Mouse (Mus musculus): ENCODE measurements around the gene BC107364.
"Not testable (repeated sequence)": the region's sequence is repeated elsewhere in the genome, so short reads cannot be mapped to it uniquely, and the experiment has no call there.

Gene BC107364

GRCm38 (mm10) chr3:96414126-96414950 is 37.8 kb downstream of the BC107364 start:
- DNase-seq (ENCODE audit: low spot score): peak; percentile 91

DNA sequence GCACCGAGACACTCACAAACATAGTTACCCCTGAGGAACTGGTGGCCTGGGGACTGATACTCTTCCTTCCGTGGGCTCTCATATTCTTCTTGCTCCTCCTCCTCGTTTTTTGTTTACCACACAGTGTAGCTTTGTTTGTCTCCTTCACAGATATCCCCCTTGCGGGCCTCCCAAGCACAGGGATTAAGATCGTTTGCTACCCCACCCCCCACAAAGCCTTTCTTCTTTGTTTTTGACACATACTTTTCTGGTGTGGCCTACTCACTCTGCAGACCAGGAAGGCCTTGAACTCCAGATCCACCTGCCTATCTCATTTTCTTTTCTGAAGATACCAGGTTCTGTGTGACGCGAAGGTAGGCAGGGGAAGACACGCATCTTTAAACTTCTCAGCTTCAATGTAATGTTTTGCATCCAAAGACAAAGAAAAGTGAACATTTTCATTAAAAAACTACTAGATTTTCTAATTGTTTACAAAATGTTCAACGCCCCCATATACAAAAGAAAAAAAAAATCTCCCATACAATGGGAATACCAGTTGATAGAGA is 38.5 kb downstream of the BC107364 start:
- DNase-seq (ENCODE audit: low spot score): no peak

GRCm38 (mm10) chr3:96411821-96412220 is 40.3 kb downstream of the BC107364 start:
- DNase-seq (ENCODE audit: low spot score): no peak

GRCm38 (mm10) chr3:96410966-96411365 is 41.1 kb downstream of the BC107364 start:
- no peak for DNase-seq (ENCODE audit: low spot score)

GRCm38 (mm10) chr3:96409701-96410246 is 42.3 kb downstream of the BC107364 start:
- peak; percentile 88 for DNase-seq (ENCODE audit: low spot score)

GRCm38 (mm10) chr3:96408111-96408510 is 44.0 kb downstream of the BC107364 start:
- not testable (repeated sequence) for DNase-seq (ENCODE audit: low spot score)

DNA sequence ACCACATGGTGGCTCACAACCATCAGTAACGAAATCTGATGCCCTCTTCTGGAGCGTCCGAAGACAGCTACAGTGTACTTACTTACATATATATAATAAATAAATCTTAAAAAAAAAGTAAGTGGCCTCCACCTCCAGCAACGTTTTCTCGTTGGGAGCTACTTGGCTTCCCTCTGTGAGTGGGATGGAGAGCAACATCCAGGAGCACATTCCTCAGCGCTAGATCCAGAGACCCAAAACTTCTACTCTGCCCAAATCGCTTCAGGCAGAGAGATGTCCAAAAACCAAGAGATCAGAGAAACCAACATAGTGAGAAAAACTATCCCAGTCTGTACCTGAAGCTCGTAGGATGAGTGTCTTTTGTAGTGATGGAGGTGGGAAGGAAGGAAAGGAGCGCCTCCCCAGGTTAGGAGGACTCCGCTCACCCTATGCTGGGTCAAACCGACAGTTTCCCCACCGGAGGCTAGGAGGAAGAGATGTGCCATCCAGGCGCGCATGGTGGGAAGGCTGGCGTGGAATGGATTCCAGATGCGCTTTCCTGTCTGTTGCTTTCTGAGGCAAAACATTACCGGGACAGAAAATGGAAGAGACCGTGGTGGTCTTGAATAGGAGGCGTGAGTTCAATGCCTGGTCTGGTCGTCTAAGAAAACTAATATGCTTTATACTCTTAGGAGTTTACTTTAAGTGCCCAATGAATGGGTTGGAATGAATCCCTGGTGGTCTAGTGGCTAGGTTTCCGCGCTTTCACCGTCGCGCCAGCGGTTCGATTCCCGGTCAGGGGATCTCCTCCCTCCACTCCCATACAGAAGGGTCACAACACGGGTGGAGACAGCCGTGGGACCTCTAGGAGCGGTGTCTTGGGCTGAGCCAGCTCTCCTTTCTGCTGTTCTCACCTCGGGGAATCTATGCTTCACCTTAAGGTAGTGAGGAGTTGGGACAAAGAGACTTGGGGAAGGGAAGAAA is 46.3 kb downstream of the BC107364 start:
- DNase-seq (ENCODE audit: low spot score): no peak

- peak; percentile 52 for DNase-seq (ENCODE audit: low spot score)
These were observed 47.1 kb downstream of the BC107364 start for GRCm38 (mm10) chr3:96405004-96405403.

DNA sequence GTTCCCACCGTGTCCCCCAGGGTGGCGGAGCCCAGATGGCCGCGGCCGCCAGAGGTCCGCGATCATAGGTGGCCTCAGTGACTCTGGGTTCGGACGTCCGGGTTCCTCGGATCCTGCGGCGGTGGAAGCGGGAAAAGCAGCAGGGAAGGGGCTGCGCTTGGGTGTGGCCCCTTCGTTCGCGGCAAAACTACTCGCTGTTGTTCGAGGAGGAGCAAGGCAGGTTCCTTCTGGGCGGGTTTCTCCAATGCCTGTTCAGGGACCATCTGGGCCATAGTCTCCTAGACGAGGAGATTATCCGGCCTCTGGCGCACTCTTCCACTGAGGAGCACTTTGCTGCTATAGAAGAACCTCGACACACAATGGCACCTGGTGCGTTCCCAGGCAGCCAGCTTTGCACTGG is 47.7 kb downstream of the BC107364 start:
- DNase-seq (ENCODE audit: low spot score): no peak

DNA sequence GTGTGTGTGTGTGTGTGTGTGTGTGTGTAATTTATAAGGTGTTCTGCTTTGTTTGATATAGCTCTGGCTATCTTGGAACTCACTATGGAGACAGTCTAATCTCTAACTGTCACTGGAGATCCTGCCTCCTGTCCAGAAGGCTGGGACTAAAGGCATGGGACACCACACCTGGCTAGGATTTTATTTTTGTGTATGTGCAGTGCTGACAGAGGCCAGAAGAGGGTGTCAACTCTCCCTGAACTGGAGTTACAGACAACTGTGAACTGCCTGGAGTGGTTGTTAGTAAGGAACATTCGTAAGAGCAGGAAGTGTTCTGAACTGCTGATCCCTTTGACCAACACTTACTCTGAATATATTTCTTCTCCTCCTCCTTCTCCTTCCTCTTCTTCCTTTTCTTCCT is 49.1 kb downstream of the BC107364 start:
- DNase-seq (ENCODE audit: low spot score): no peak

- DNase-seq (ENCODE audit: low spot score): peak; percentile 96
These were observed 50.1 kb downstream of the BC107364 start for GRCm38 (mm10) chr3:96401832-96402501.

GRCm38 (mm10) chr3:96401474-96401831 is 50.7 kb downstream of the BC107364 start:
- no peak for DNase-seq (ENCODE audit: low spot score)

GRCm38 (mm10) chr3:96398911-96399310 is 53.2 kb downstream of the BC107364 start:
- DNase-seq (ENCODE audit: low spot score): peak; percentile 72

DNA sequence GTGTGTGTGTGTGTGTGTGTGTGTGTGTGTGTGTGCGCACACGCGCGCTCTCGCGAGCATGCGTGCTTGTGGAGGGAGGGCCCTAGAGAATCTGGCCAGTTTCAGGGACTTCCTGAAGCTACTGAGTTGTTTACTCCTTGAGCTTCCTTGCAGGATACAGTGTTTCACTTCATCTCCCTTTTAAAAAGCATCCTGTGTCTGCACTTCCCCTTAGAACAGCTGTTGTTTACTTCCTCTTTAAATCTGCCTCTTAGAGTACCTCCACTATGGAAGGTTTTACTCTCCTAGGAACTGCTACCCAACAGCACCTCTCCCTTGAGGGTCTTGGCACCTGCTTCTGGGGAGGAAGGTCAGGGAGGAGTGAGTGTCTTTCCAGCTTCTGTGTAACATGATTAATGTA is 55.2 kb downstream of the BC107364 start:
- no peak for DNase-seq (ENCODE audit: low spot score)

GRCm38 (mm10) chr3:96387202-96387601 is 64.9 kb downstream of the BC107364 start:
- not testable (repeated sequence) for DNase-seq (ENCODE audit: low spot score)

Measured in yolk sac, embryonic 10.5 days (tissue).